Mouse (Mus musculus): ENCODE measurements at regions not wholly inside any gene's neighbourhood (a gene's known extent, or its start where the extent isn't known, plus 50 kb on each side); places are given as distances from the start of the nearest gene placed in this dataset.

GRCm38 (mm10) chr3:21761219-21761600 lies 315.2 kb upstream of the Tbl1xr1 start:
- no peak for TF ChIP-seq POLR2A (IDR thresholded peaks at IDR 0.05; ENCODE audit: low read depth, low read length)
- no peak for TF ChIP-seq CTCF (conservative IDR thresholded peaks at IDR 0.05; ENCODE audit: insufficient read depth, insufficient read length, low read depth, low read length)

Measured in kidney, adult 2 months (tissue).